Mouse (Mus musculus): ENCODE results near the gene Taf5. TPM values are rescaled to one million over a fixed set of nuclear protein-coding genes. Genes with fewer than 3 reads are reported as not detected.
A peak's percentile ranks its signal among the peaks of the same experiment; 100 is the strongest.

The Taf5 gene
- polyA plus RNA-seq, 1 experiment from 2014 or later = 8.5 TPM

- ATAC-seq (ENCODE audit: insufficient number of reproducible peaks, insufficient read depth, low FRiP score, low read depth) = no peak
These were observed 35.8 kb upstream of the Taf5 start for GRCm38 (mm10) chr19:47031770-47032169.

GRCm38 (mm10) chr19:47034916-47035315, 32.6 kb upstream of the Taf5 start:
- Histone ChIP-seq H3K4me1 (ENCODE audit: control insufficient read depth, insufficient read depth, low read length) (no peaks in the 10 kb centered on the region), H3K27me3 (ENCODE audit: control insufficient read depth, insufficient read depth, low read length) (no peaks in the 10 kb centered on the region), H3K4me3 (ENCODE audit: low read depth, low read length) (no peak overlapping the region), H3K36me3 (ENCODE audit: control insufficient read depth, insufficient read depth, low read length) (peaks cover 30% of the 10 kb centered on the region), H3K9ac (replicated peaks; ENCODE audit: low read depth, low read length) (no peak overlapping the region), H3K4me2 (replicated peaks; ENCODE audit: low read depth, low read length) (no peak overlapping the region), H3K27ac (ENCODE audit: low read length) (no peak overlapping the region), H3K9me3 (ENCODE audit: control insufficient read depth, low read depth, low read length) (no peaks in the 10 kb centered on the region)
- ATAC-seq (ENCODE audit: insufficient number of reproducible peaks, insufficient read depth, low FRiP score, low read depth) = no peak
- 89% methylated on average over 4 of the region's 4 CpGs for WGBS

More at GRCm38 (mm10) chr19:47031770-47032169, 35.8 kb upstream of the Taf5 start:
- no peak overlapping the region for H3K9ac ChIP-seq (replicated peaks; ENCODE audit: low read depth, low read length)
- no peak overlapping the region for H3K4me2 ChIP-seq (replicated peaks; ENCODE audit: low read depth, low read length)
- H3K4me1 ChIP-seq (ENCODE audit: control insufficient read depth, insufficient read depth, low read length) = no peaks in the 10 kb centered on the region
- H3K4me3 ChIP-seq (ENCODE audit: low read depth, low read length) = no peak overlapping the region
- 89% methylated on average over 6 of the region's 6 CpGs for WGBS
- H3K36me3 ChIP-seq (ENCODE audit: control insufficient read depth, insufficient read depth, low read length) = peaks cover 14% of the 10 kb centered on the region
- H3K27me3 ChIP-seq (ENCODE audit: control insufficient read depth, insufficient read depth, low read length) = no peaks in the 10 kb centered on the region
- no peaks in the 10 kb centered on the region for H3K9me3 ChIP-seq (ENCODE audit: control insufficient read depth, low read depth, low read length)
- no peak overlapping the region for H3K27ac ChIP-seq (ENCODE audit: low read length)

- peaks cover 44% of the 10 kb centered on the region for H3K36me3 ChIP-seq (ENCODE audit: control insufficient read depth, insufficient read depth, low read length)
- H3K27ac ChIP-seq (ENCODE audit: low read length) = no peak overlapping the region
- H3K9ac ChIP-seq (replicated peaks; ENCODE audit: low read depth, low read length) = no peak overlapping the region
- 83% methylated on average over 3 of the region's 3 CpGs for WGBS
- no peaks in the 10 kb centered on the region for H3K27me3 ChIP-seq (ENCODE audit: control insufficient read depth, insufficient read depth, low read length)
- no peak for ATAC-seq (ENCODE audit: insufficient number of reproducible peaks, insufficient read depth, low FRiP score, low read depth)
- no peaks in the 10 kb centered on the region for H3K9me3 ChIP-seq (ENCODE audit: control insufficient read depth, low read depth, low read length)
- no peak overlapping the region for H3K4me3 ChIP-seq (ENCODE audit: low read depth, low read length)
- no peaks in the 10 kb centered on the region for H3K4me1 ChIP-seq (ENCODE audit: control insufficient read depth, insufficient read depth, low read length)
- no peak overlapping the region for H3K4me2 ChIP-seq (replicated peaks; ENCODE audit: low read depth, low read length)
These were observed 30.9 kb upstream of the Taf5 start for GRCm38 (mm10) chr19:47036596-47036995.

- 92% methylated on average over 3 of the region's 3 CpGs for WGBS
- no peaks in the 10 kb centered on the region for H3K9me3 ChIP-seq (ENCODE audit: control insufficient read depth, low read depth, low read length)
- no peaks in the 10 kb centered on the region for H3K4me1 ChIP-seq (ENCODE audit: control insufficient read depth, insufficient read depth, low read length)
- no peaks in the 10 kb centered on the region for H3K27me3 ChIP-seq (ENCODE audit: control insufficient read depth, insufficient read depth, low read length)
- H3K4me2 ChIP-seq (replicated peaks; ENCODE audit: low read depth, low read length) = no peak overlapping the region
- H3K4me3 ChIP-seq (ENCODE audit: low read depth, low read length) = no peak overlapping the region
- H3K36me3 ChIP-seq (ENCODE audit: control insufficient read depth, insufficient read depth, low read length) = peaks cover 37% of the 10 kb centered on the region
- no peak for ATAC-seq (ENCODE audit: insufficient number of reproducible peaks, insufficient read depth, low FRiP score, low read depth)
- no peak overlapping the region for H3K9ac ChIP-seq (replicated peaks; ENCODE audit: low read depth, low read length)
- H3K27ac ChIP-seq (ENCODE audit: low read length) = no peak overlapping the region
These were observed 26.6 kb upstream of the Taf5 start for GRCm38 (mm10) chr19:47040720-47041473.

GRCm38 (mm10) chr19:47043608-47044007, 23.9 kb upstream of the Taf5 start:
- H3K9me3 ChIP-seq (ENCODE audit: control insufficient read depth, low read depth, low read length) = no peaks in the 10 kb centered on the region
- no peak overlapping the region for H3K9ac ChIP-seq (replicated peaks; ENCODE audit: low read depth, low read length)
- no peaks in the 10 kb centered on the region for H3K27me3 ChIP-seq (ENCODE audit: control insufficient read depth, insufficient read depth, low read length)
- ATAC-seq (ENCODE audit: insufficient number of reproducible peaks, insufficient read depth, low FRiP score, low read depth) = no peak
- no peak overlapping the region for H3K27ac ChIP-seq (ENCODE audit: low read length)
- peaks cover 26% of the 10 kb centered on the region for H3K36me3 ChIP-seq (ENCODE audit: control insufficient read depth, insufficient read depth, low read length)
- H3K4me3 ChIP-seq (ENCODE audit: low read depth, low read length) = no peak overlapping the region
- H3K4me1 ChIP-seq (ENCODE audit: control insufficient read depth, insufficient read depth, low read length) = no peaks in the 10 kb centered on the region
- 89% methylated on average over 3 of the region's 3 CpGs for WGBS
- no peak overlapping the region for H3K4me2 ChIP-seq (replicated peaks; ENCODE audit: low read depth, low read length)

GRCm38 (mm10) chr19:47046343-47046742, 21.2 kb upstream of the Taf5 start:
- Histone ChIP-seq H3K9me3 (ENCODE audit: control insufficient read depth, low read depth, low read length) (no peaks in the 10 kb centered on the region), H3K4me2 (replicated peaks; ENCODE audit: low read depth, low read length) (no peak overlapping the region), H3K4me1 (ENCODE audit: control insufficient read depth, insufficient read depth, low read length) (peaks cover 12% of the 10 kb centered on the region; the same call in 1 of the 2 replicates), H3K27me3 (ENCODE audit: control insufficient read depth, insufficient read depth, low read length) (no peaks in the 10 kb centered on the region), H3K27ac (ENCODE audit: low read length) (no peak overlapping the region), H3K36me3 (ENCODE audit: control insufficient read depth, insufficient read depth, low read length) (peaks cover 6% of the 10 kb centered on the region; the same call in 1 of the 2 replicates), H3K9ac (replicated peaks; ENCODE audit: low read depth, low read length) (no peak overlapping the region), H3K4me3 (ENCODE audit: low read depth, low read length) (no peak overlapping the region)
- ATAC-seq (ENCODE audit: insufficient number of reproducible peaks, insufficient read depth, low FRiP score, low read depth) = no peak
- WGBS = 90% methylated on average over 1 of the region's 1 CpGs

GRCm38 (mm10) chr19:47047236-47047833, 20.2 kb upstream of the Taf5 start:
- H3K27ac ChIP-seq (ENCODE audit: low read length) = no peak overlapping the region
- H3K4me1 ChIP-seq (ENCODE audit: control insufficient read depth, insufficient read depth, low read length) = peaks cover 12% of the 10 kb centered on the region; the same call in 1 of the 2 replicates
- no peak for ATAC-seq (ENCODE audit: insufficient number of reproducible peaks, insufficient read depth, low FRiP score, low read depth)
- no peak overlapping the region for H3K9ac ChIP-seq (replicated peaks; ENCODE audit: low read depth, low read length)
- no peak overlapping the region for H3K4me2 ChIP-seq (replicated peaks; ENCODE audit: low read depth, low read length)
- WGBS = 81% methylated on average over 13 of the region's 13 CpGs
- no peaks in the 10 kb centered on the region for H3K9me3 ChIP-seq (ENCODE audit: control insufficient read depth, low read depth, low read length)
- H3K4me3 ChIP-seq (ENCODE audit: low read depth, low read length) = no peak overlapping the region
- H3K36me3 ChIP-seq (ENCODE audit: control insufficient read depth, insufficient read depth, low read length) = peaks cover 5% of the 10 kb centered on the region; the same call in 1 of the 2 replicates
- H3K27me3 ChIP-seq (ENCODE audit: control insufficient read depth, insufficient read depth, low read length) = no peaks in the 10 kb centered on the region

- 0 out of 2 replicates have a peak, but pooled peaks cover 2% of the 10 kb centered on the region for H3K36me3 ChIP-seq (ENCODE audit: control insufficient read depth, insufficient read depth, low read length)
- H3K9me3 ChIP-seq (ENCODE audit: control insufficient read depth, low read depth, low read length) = no peaks in the 10 kb centered on the region
- no peak for ATAC-seq (ENCODE audit: insufficient number of reproducible peaks, insufficient read depth, low FRiP score, low read depth)
- peak overlapping the region; percentile 54; the same call in 1 of the 2 replicates for H3K4me2 ChIP-seq (replicated peaks; ENCODE audit: low read depth, low read length)
- no peak overlapping the region for H3K4me3 ChIP-seq (ENCODE audit: low read depth, low read length)
- 57% methylated on average over 4 of the region's 4 CpGs for WGBS
- no peaks in the 10 kb centered on the region for H3K27me3 ChIP-seq (ENCODE audit: control insufficient read depth, insufficient read depth, low read length)
- H3K9ac ChIP-seq (replicated peaks; ENCODE audit: low read depth, low read length) = no peak overlapping the region
- no peak overlapping the region for H3K27ac ChIP-seq (ENCODE audit: low read length)
- peaks cover 12% of the 10 kb centered on the region; the same call in 1 of the 2 replicates for H3K4me1 ChIP-seq (ENCODE audit: control insufficient read depth, insufficient read depth, low read length)
These were observed 18.5 kb upstream of the Taf5 start for GRCm38 (mm10) chr19:47049061-47049460.
